ENCODE assay signal across 22 mouse cellular contexts in genomic region chr5:92074061-92074460, GRCm38 (mm10). TPM values are rescaled to one million over a fixed set of nuclear protein-coding genes. Genes with fewer than 3 reads are reported as not detected.
DNase-seq lines count a peak whose midpoint lies in the region; ATAC-seq and TF ChIP-seq lines count a peak whose summit lies in the region.
"Had no signal": no experiment of that assay in that cellular context is flagged by ENCODE, and none has a peak within 500 bp of the region (broad histone marks: within the 10 kb centered on the region; RNA-seq: fewer than 3 reads in every experiment).

No protein-coding gene starts in this region.

- H3K4me3 ChIP-seq in midbrain, embryonic 11.5 days (ENCODE audit: low read depth, low read length), result no peak overlapping the region
- H3K4me3 ChIP-seq in midbrain, embryonic 13.5 days (replicated peaks), result no peak overlapping the region
- no peak overlapping the region for H3K4me3 ChIP-seq in liver, embryonic 16.5 days (ENCODE audit: low read depth, low read length)
- no peak overlapping the region for H3K4me3 ChIP-seq in heart, adult 2 months
- H3K4me3 ChIP-seq: forebrain, embryonic 12.5 days; heart, embryonic 13.5 days; kidney, embryonic 15.5 days; left cerebral cortex, adult 2 months; lung, embryonic 15.5 days; midbrain, embryonic 10.5 days had no signal

- no peaks in the 10 kb centered on the region for H3K9me3 ChIP-seq in midbrain, embryonic 11.5 days (ENCODE audit: control insufficient read depth, low read length)
- no peaks in the 10 kb centered on the region for H3K9me3 ChIP-seq in midbrain, embryonic 13.5 days
- no peaks in the 10 kb centered on the region for H3K9me3 ChIP-seq in liver, embryonic 16.5 days (replicated peaks; ENCODE audit: control insufficient read depth, low read length)
- H3K9me3 ChIP-seq: forebrain, embryonic 12.5 days; heart, embryonic 13.5 days; kidney, embryonic 15.5 days; lung, embryonic 15.5 days; midbrain, embryonic 10.5 days had no signal

- intact Hi-C loops in heart, adult 2 months (cut with DNase I), result no loop called here

- no peak overlapping the region for H3K27ac ChIP-seq in midbrain, embryonic 11.5 days (ENCODE audit: low read depth, low read length)
- H3K27ac ChIP-seq in midbrain, embryonic 13.5 days, result no peak overlapping the region
- H3K27ac ChIP-seq in liver, embryonic 16.5 days (ENCODE audit: low read length), result no peak overlapping the region; the same call in 1 of the 2 replicates
- H3K27ac ChIP-seq in heart, adult 2 months, result no peak overlapping the region
- H3K27ac ChIP-seq: forebrain, embryonic 12.5 days; heart, embryonic 13.5 days; hindbrain, postnatal 0 days; kidney, embryonic 15.5 days; left cerebral cortex, adult 2 months; lung, embryonic 15.5 days; midbrain, embryonic 10.5 days had no signal

- no peaks in the 10 kb centered on the region for H3K27me3 ChIP-seq in midbrain, embryonic 11.5 days (ENCODE audit: control insufficient read depth, insufficient read depth, low read length)
- no peaks in the 10 kb centered on the region for H3K27me3 ChIP-seq in midbrain, embryonic 13.5 days
- no peaks in the 10 kb centered on the region for H3K27me3 ChIP-seq in liver, embryonic 16.5 days (ENCODE audit: control insufficient read depth, insufficient read depth, low read depth, low read length)
- no peaks in the 10 kb centered on the region for H3K27me3 ChIP-seq in heart, adult 2 months (ENCODE audit: control insufficient read depth, insufficient read depth, low read length)
- H3K27me3 ChIP-seq: forebrain, embryonic 12.5 days; heart, embryonic 13.5 days; kidney, embryonic 15.5 days; lung, embryonic 15.5 days had no signal

- H3K36me3 ChIP-seq in midbrain, embryonic 11.5 days (ENCODE audit: control insufficient read depth, insufficient read depth, low read length), result peaks cover under 1% of the 10 kb centered on the region; the same call in 1 of the 2 replicates
- H3K36me3 ChIP-seq in midbrain, embryonic 13.5 days, result peaks cover 11% of the 10 kb centered on the region
- no peaks in the 10 kb centered on the region; the same call in 1 of the 2 replicates for H3K36me3 ChIP-seq in liver, embryonic 16.5 days (ENCODE audit: control insufficient read depth, insufficient read depth)
- H3K36me3 ChIP-seq in heart, adult 2 months (ENCODE audit: control insufficient read depth, insufficient read depth, low read length), result peaks cover 2% of the 10 kb centered on the region; the same call in 1 of the 2 replicates

- TF ChIP-seq CTCF in heart, adult 2 months (IDR thresholded peaks at IDR 0.05), result no peak

- ATAC-seq in midbrain, embryonic 11.5 days (ENCODE audit: low FRiP score), result no peak
- ATAC-seq in midbrain, embryonic 13.5 days, result no peak
- ATAC-seq in liver, embryonic 16.5 days (ENCODE audit: low read depth), result peak; percentile 67
- ATAC-seq: hindbrain, postnatal 0 days had no signal

- H3K79me2 ChIP-seq in heart, adult 2 months (replicated peaks; ENCODE audit: control insufficient read depth, insufficient read depth, low read length), result peaks cover 8% of the 10 kb centered on the region; the same call in 1 of the 2 replicates

- no peak overlapping the region for H3K4me2 ChIP-seq in midbrain, embryonic 11.5 days
- no peak overlapping the region for H3K4me2 ChIP-seq in midbrain, embryonic 13.5 days (replicated peaks)
- peak overlapping the region; percentile 17; the same call in 1 of the 2 replicates for H3K4me2 ChIP-seq in liver, embryonic 16.5 days (ENCODE audit: low read depth, low read length)
- H3K4me2 ChIP-seq: forebrain, embryonic 12.5 days; heart, embryonic 13.5 days; kidney, embryonic 15.5 days; lung, embryonic 15.5 days had no signal

- H3K9ac ChIP-seq in midbrain, embryonic 11.5 days (ENCODE audit: low read length), result no peak overlapping the region
- no peak overlapping the region for H3K9ac ChIP-seq in midbrain, embryonic 13.5 days (replicated peaks)
- no peak overlapping the region for H3K9ac ChIP-seq in liver, embryonic 16.5 days (ENCODE audit: low read depth, low read length)
- no peak overlapping the region for H3K9ac ChIP-seq in heart, adult 2 months (ENCODE audit: low read depth, low read length)
- H3K9ac ChIP-seq: forebrain, embryonic 12.5 days; heart, embryonic 13.5 days; kidney, embryonic 15.5 days; lung, embryonic 15.5 days had no signal

- WGBS in midbrain, embryonic 11.5 days, result 87% methylated on average over 14 of the region's 14 CpGs
- WGBS in midbrain, embryonic 13.5 days, result 92% methylated on average over 14 of the region's 14 CpGs
- WGBS in liver, embryonic 16.5 days (ENCODE audit: insufficient replicate concordance), result 44% methylated on average over 14 of the region's 14 CpGs
- 84% methylated on average over 14 of the region's 14 CpGs for WGBS in heart, adult 2 months

- no peaks in the 10 kb centered on the region for H3K4me1 ChIP-seq in midbrain, embryonic 11.5 days (ENCODE audit: control insufficient read depth, insufficient read depth, low read length)
- peaks cover 4% of the 10 kb centered on the region for H3K4me1 ChIP-seq in midbrain, embryonic 13.5 days (replicated peaks)
- H3K4me1 ChIP-seq in liver, embryonic 16.5 days (ENCODE audit: control insufficient read depth, low read depth, low read length), result peaks cover 15% of the 10 kb centered on the region
- no peaks in the 10 kb centered on the region for H3K4me1 ChIP-seq in heart, adult 2 months (ENCODE audit: control insufficient read depth, insufficient read depth, low read length)
- H3K4me1 ChIP-seq: forebrain, embryonic 12.5 days had no signal

- TF ChIP-seq EP300 in heart, adult 2 months (IDR thresholded peaks at IDR 0.05; ENCODE audit: insufficient read depth, low read depth, low read length), result no peak

- DNase-seq in midbrain, embryonic 11.5 days (ENCODE audit: low spot score, missing footprints), result peak; percentile 23
- DNase-seq in liver, result peak; percentile 66
- DNase-seq in layer of hippocampus, postnatal 25 days (ENCODE audit: extremely low spot score in 1 of 2, low spot score in 1 of 2), result no peak
- DNase-seq in urinary bladder, postnatal 4 days (ENCODE audit: low spot score in 2 of 2), result no peak
- no peak for DNase-seq in heart, adult 2 months
- DNase-seq: adrenal gland, adult 2 months; cerebellum, adult 11-12 months; cerebellum, postnatal 14 days; heart, postnatal 14 days; kidney, adult 11 months; layer of hippocampus, adult 9-11 months; lung, postnatal 4 days; right cerebral cortex, postnatal 14 days had no signal

- TF ChIP-seq POLR2A in heart, adult 2 months (IDR thresholded peaks at IDR 0.05; ENCODE audit: insufficient read depth, low read depth, low read length), result no peak

RNA-seq across cellular contexts. Expression of gene G3bp2, which starts 9.5 kb away (rescaled TPM):
- 292 and 298 TPM in 2 replicates for polyA plus RNA-seq in midbrain, embryonic 11.5 days (2014; fragmentation: Nextera tagmentation; extraction: Ambion mirVana)
- 371 and 409 TPM in 2 replicates for polyA plus RNA-seq in midbrain, embryonic 13.5 days (2015; fragmentation: Nextera tagmentation; extraction: Ambion mirVana)
- 40.0 and 40.4 TPM in 2 replicates for polyA plus RNA-seq in liver, embryonic 16.5 days (2015; fragmentation: Nextera tagmentation; extraction: Ambion mirVana)
- 100 to 1,000 TPM; 214 to 234 TPM for total RNA-seq in layer of hippocampus, postnatal 25 days (2021)
- 10 to 100 TPM; 57.0 to 61.2 TPM for total RNA-seq in heart, adult 2 months (2021)
- 14.6 and 27.5 TPM in 2 replicates for polyA plus RNA-seq in heart, adult 2 months (2012; rRNA removed)

RNA-seq across cellular contexts. Expression of gene Cdkl2, which starts 30.4 kb away (rescaled TPM):
- polyA plus RNA-seq in midbrain, embryonic 11.5 days (2014; fragmentation: Nextera tagmentation; extraction: Ambion mirVana), result 0.37 and 0.48 TPM in 2 replicates
- polyA plus RNA-seq in midbrain, embryonic 13.5 days (2015; fragmentation: Nextera tagmentation; extraction: Ambion mirVana), result 2.1 and 2.6 TPM in 2 replicates
- 0.18 and 0.31 TPM in 2 replicates for polyA plus RNA-seq in liver, embryonic 16.5 days (2015; fragmentation: Nextera tagmentation; extraction: Ambion mirVana)
- total RNA-seq in layer of hippocampus, postnatal 25 days (2021), result 10 to 100 TPM; 39.8 to 41.9 TPM
- 1 to 10 TPM; 3.5 to 4.0 TPM for total RNA-seq in heart, adult 2 months (2021)
- polyA plus RNA-seq in heart, adult 2 months (2012; rRNA removed), result 1.1 and 1.8 TPM in 2 replicates

Comparison
In these comparisons a context has a peak if more than half of its experiments do, and no peak if none do; other contexts are left out.
1. DNase-seq: peak in midbrain, embryonic 11.5 days (single experiment) and liver (single experiment); none in layer of hippocampus, postnatal 25 days (0 of 2), urinary bladder, postnatal 4 days (0 of 2) and heart, adult 2 months (0 of 2).